Mouse (Mus musculus) hindbrain, embryonic 11.5 days (tissue): ENCODE measurements at regions not wholly inside any gene's neighbourhood (a gene's known extent, or its start where the extent isn't known, plus 50 kb on each side); places are given as distances from the start of the nearest gene placed in this dataset.

Source experiments
- ATAC-seq: fragments of 200-750 bp; cut with Nextera tagmentation; 2 replicates; pipeline ENCODE4 v1.8.0; 2017; ENCODE audit warnings: mild to moderate bottlenecking, moderate TSS enrichment, moderate library complexity; ENCODE audit not compliant: low FRiP score
- DNase-seq: peaks from one replicate; pipeline ENCODE4 v3.0.0-alpha.2; 2015; ENCODE audit warnings: low spot score
- H3K27ac ChIP-seq: fragments of 300-500 bp; sonication (generic); 2 replicates; pipeline ENCODE4 v1.5.1; 2014; ENCODE audit warnings: mild to moderate bottlenecking, low read depth, low read length
- H3K27me3 ChIP-seq: fragments of 300-500 bp; sonication (generic); 2 replicates; pipeline ENCODE4 v1.6.1; 2014; ENCODE audit warnings: mild to moderate bottlenecking, low read length, moderate library complexity, mixed read lengths; ENCODE audit not compliant: control insufficient read depth, insufficient read depth
- H3K36me3 ChIP-seq: fragments of 300-500 bp; sonication (generic); 2 replicates; pipeline ENCODE4 v1.6.1; 2014; ENCODE audit warnings: mild to moderate bottlenecking, low read length, moderate library complexity, mixed read lengths; ENCODE audit not compliant: control insufficient read depth, insufficient read depth
- H3K4me1 ChIP-seq: fragments of 300-500 bp; sonication (generic); replicated peaks from 2 replicates; pipeline ENCODE4 v1.6.1; 2014; ENCODE audit warnings: low read length, mixed read lengths; ENCODE audit not compliant: control insufficient read depth, insufficient read depth
- H3K4me2 ChIP-seq: fragments of 300-500 bp; sonication (generic); replicated peaks from 2 replicates; pipeline ENCODE4 v1.6.1; 2014; ENCODE audit warnings: mild to moderate bottlenecking, low read depth, low read length
- H3K4me3 ChIP-seq: fragments of 300-500 bp; sonication (generic); 2 replicates; pipeline ENCODE4 v1.5.1; 2014; ENCODE audit warnings: low read depth, low read length
- H3K9ac ChIP-seq: fragments of 300-500 bp; sonication (generic); 2 replicates; pipeline ENCODE4 v1.6.1; 2014; ENCODE audit warnings: low read depth, low read length
- H3K9me3 ChIP-seq: fragments of 300-500 bp; sonication (generic); 2 replicates; pipeline ENCODE4 v1.6.1; 2016; ENCODE audit warnings: low read length; ENCODE audit not compliant: control insufficient read depth
- WGBS: fragments of 180-500 bp; shearing (Covaris S2); extraction: QIAGEN DNeasy Blood & Tissue Kit; methylation state at CpG from one replicate; pipeline ENCODE4 v1.1.7; 2014; 5-methylcytosine and 5-hydroxymethylcytosine counted together

DNA sequence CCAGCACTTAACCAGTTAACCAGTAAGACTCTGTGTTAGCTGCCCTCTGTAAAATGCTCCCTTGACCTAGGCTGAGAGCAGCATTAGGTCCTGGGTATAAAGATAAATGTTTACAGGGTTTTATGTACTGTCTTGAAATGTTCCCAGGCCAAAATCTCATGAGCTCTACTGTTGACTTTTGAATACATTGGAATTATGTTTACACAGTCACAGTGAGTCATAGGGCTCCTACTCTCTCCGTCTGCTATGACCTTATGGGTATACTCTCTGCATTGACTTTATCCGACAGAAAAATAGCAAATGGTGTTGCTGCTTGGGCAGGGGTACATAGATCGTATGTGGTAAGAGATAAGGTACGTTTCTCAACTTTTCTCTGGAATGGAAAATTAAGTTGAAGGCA lies 596.8 kb upstream of the Zeb2 start:
- H3K4me1 ChIP-seq, result no peaks in the 10 kb centered on the region
- no peak overlapping the region for H3K9ac ChIP-seq
- no peaks in the 10 kb centered on the region for H3K36me3 ChIP-seq
- no peak overlapping the region for H3K27ac ChIP-seq
- DNase-seq, result no peak
- no peaks in the 10 kb centered on the region for H3K9me3 ChIP-seq
- no peak overlapping the region for H3K4me3 ChIP-seq
- H3K27me3 ChIP-seq, result no peaks in the 10 kb centered on the region
- WGBS, result 86% methylated on average over 4 of the region's 4 CpGs
- H3K4me2 ChIP-seq, result no peak overlapping the region
- no peak for ATAC-seq

DNA sequence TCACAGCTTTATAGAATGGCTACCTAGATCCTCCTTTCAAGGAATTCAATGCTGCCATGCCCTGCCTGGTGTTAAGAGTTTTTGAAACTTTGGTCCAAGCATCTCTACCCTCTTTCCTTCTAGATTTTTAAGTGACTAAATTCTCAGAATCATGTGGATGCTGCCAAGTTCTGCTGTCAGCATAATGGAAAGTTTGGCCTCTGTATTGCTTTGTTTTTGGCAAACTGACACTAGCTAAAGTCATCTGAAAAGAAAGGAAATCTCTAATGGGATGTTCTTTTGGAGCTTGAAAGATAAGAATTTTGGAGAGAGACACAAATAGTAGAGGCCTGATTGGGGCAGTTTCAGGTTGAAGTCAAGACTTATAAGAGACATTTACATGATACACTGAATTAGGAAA lies 589.8 kb upstream of the Zeb2 start:
- H3K4me1 ChIP-seq, result no peaks in the 10 kb centered on the region
- DNase-seq (no peak), ATAC-seq (no peak)
- H3K27me3 ChIP-seq, result no peaks in the 10 kb centered on the region
- no peaks in the 10 kb centered on the region for H3K9me3 ChIP-seq
- H3K4me3 ChIP-seq, result no peak overlapping the region
- H3K4me2 ChIP-seq, result no peak overlapping the region
- H3K9ac ChIP-seq, result no peak overlapping the region
- no peaks in the 10 kb centered on the region for H3K36me3 ChIP-seq
- no peak overlapping the region for H3K27ac ChIP-seq

DNA sequence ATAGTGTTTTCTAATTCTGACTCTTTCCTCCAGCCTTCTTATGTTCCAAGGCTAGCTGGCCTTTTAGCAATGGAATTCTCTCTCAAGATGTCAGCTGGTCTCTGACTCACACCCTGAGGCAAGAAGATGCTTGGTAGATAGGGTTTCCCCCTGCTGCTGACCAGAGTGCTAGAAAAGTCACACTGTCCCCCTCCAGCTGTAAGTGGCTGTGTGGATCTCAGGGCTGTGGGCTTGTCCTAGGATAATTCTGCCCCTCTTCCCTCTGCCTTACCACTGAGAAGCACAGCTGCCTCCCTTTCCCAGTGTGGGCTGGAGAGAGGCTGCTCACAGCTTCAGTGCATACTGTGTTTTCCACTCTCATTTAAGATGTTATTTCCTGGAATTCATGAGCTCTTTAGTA lies 585.3 kb upstream of the Zeb2 start:
- Histone ChIP-seq H3K9me3 (no peaks in the 10 kb centered on the region), H3K9ac (no peak overlapping the region), H3K4me1 (no peaks in the 10 kb centered on the region), H3K4me3 (no peak overlapping the region), H3K27ac (no peak overlapping the region), H3K36me3 (no peaks in the 10 kb centered on the region), H3K27me3 (no peaks in the 10 kb centered on the region), H3K4me2 (no peak overlapping the region)
- ATAC-seq, result no peak
- DNase-seq, result peak; percentile 8

DNA sequence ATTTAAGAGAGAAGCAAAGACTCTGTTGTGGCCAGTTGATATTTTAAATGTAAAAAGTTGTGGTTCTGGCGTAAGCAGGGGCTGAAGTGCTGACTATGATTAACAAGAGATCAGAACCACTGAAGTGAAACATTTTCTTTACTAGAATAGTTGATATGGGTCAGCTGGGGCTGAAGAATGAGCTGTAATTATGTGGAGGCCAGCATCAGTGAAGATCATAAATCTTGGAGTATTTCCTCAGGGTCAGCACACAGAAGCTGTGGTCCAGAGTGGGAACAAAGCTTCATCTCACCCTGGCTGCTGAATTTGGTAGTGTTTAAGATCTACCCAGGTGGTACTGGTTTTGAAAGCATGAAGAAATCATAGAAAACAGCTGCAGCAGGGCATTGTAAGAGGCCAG lies 583.4 kb upstream of the Zeb2 start:
- H3K4me3 ChIP-seq, result no peak overlapping the region
- DNase-seq (no peak), ATAC-seq (no peak)
- WGBS, result 85% methylated on average over 1 of the region's 1 CpGs
- H3K36me3 ChIP-seq, result no peaks in the 10 kb centered on the region
- H3K9me3 ChIP-seq, result no peaks in the 10 kb centered on the region
- no peak overlapping the region for H3K9ac ChIP-seq
- no peaks in the 10 kb centered on the region for H3K27me3 ChIP-seq
- H3K27ac ChIP-seq, result no peak overlapping the region
- no peak overlapping the region for H3K4me2 ChIP-seq
- H3K4me1 ChIP-seq, result no peaks in the 10 kb centered on the region

DNA sequence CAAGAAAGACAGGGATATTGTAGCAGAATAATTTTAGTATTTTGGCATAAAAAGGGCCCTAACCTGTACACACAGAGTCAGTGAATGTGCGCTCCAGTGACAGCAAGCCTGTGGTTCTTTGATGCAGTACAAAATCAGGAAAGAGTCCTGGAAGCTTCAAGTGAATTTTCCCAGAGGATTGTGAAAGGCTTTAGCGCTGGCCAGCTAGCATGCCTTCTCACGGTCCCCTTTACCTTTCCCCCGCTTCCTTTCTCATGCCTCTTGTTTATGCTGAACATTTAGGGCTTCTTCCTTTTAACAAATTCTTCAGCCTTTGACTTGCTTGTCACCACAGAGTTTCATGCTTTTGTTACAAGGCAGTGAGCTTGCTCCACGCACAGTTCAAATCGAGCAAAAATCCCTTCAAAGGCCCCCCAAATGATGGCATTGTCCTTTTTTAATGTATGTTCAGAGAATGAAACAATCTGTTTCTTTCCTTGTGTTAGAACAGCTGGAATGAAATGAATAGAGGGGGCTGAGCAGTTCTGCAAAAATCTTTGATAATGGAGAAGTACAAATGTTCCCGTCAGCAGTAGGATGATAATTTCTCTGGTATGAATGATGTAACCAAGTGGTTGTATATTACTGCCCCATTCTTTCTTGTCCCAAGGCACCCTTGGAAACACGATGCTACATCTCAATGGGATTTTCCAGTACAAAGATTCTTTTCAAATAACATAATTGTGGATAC lies 576.3 kb upstream of the Zeb2 start:
- H3K36me3 ChIP-seq, result no peaks in the 10 kb centered on the region
- H3K4me2 ChIP-seq, result no peak overlapping the region
- H3K9me3 ChIP-seq, result no peaks in the 10 kb centered on the region
- H3K4me3 ChIP-seq, result no peak overlapping the region
- WGBS, result 31% methylated on average over 8 of the region's 8 CpGs
- H3K9ac ChIP-seq, result no peak overlapping the region
- DNase-seq, result no peak
- H3K27me3 ChIP-seq, result no peaks in the 10 kb centered on the region
- H3K27ac ChIP-seq, result no peak overlapping the region
- no peak for ATAC-seq
- H3K4me1 ChIP-seq, result no peaks in the 10 kb centered on the region

DNA sequence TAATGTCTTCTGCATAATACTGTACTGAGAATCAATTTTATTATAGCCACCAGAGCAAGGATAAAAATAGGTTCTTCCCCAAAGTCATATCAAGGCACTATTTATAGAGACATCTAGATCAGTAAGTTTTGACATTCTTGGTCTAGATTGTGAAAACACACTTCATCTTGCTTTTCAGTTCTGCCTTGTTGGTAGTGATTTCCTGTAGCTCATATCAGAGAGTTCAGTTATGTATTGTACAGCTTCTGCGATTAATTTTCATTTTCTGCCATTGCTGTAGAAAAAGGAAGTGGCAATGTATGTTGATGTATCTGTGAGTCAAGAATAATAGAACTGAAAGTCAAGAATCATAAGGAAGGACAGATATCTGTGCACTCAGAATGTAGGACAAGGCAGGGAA lies 575.6 kb upstream of the Zeb2 start:
- H3K27me3 ChIP-seq, result no peaks in the 10 kb centered on the region
- ATAC-seq, result no peak
- no peak overlapping the region for H3K4me3 ChIP-seq
- no peak overlapping the region for H3K27ac ChIP-seq
- DNase-seq, result no peak
- H3K9me3 ChIP-seq, result no peaks in the 10 kb centered on the region
- no peaks in the 10 kb centered on the region for H3K36me3 ChIP-seq
- no peak overlapping the region for H3K4me2 ChIP-seq
- WGBS, result 89% methylated on average over 1 of the region's 1 CpGs
- no peak overlapping the region for H3K9ac ChIP-seq
- H3K4me1 ChIP-seq, result no peaks in the 10 kb centered on the region

DNA sequence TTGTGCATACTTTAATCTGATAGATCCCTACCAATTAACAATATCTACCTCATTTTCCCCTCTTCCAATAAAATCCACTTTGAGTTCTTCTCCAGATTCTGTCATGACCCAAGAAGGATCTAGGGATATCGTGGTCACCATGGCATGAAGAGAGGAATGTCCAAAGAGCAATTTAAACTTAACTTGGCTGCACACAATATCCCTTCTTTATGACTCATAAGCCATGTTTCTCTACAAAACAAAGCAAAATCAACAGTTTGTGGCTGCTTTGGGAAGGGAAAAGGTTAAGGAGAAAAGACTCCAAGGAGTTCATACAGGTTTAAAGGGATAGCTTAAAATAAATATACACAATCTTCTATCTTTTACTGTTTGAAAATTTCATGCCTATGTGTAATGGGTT lies 571.8 kb upstream of the Zeb2 start:
- H3K9me3 ChIP-seq, result no peaks in the 10 kb centered on the region
- no peak overlapping the region for H3K27ac ChIP-seq
- DNase-seq (no peak), ATAC-seq (no peak)
- H3K27me3 ChIP-seq, result no peaks in the 10 kb centered on the region
- H3K9ac ChIP-seq, result no peak overlapping the region
- no peaks in the 10 kb centered on the region for H3K4me1 ChIP-seq
- H3K4me2 ChIP-seq, result no peak overlapping the region
- 92% methylated on average over 1 of the region's 1 CpGs for WGBS
- no peak overlapping the region for H3K4me3 ChIP-seq
- H3K36me3 ChIP-seq, result no peaks in the 10 kb centered on the region

DNA sequence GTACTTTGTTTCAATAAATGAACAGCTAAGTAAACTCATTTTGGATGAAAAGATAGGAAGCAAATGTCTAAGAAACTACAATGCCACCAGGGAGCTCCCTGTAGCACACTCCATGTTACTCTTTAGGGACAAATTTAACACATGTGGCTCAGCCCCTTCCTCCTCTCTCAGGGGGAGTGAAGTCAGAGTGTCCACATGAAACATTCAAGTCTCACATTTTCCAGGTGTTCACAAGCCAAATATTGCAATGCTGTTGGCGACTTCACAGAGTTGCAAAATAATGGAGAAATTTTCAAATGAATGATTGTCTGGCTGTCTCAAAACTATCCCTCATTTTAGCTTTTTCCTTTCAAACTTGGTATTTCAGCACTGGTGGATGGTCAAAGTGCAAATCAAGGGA lies 564.1 kb upstream of the Zeb2 start:
- 85% methylated on average over 1 of the region's 1 CpGs for WGBS

DNA sequence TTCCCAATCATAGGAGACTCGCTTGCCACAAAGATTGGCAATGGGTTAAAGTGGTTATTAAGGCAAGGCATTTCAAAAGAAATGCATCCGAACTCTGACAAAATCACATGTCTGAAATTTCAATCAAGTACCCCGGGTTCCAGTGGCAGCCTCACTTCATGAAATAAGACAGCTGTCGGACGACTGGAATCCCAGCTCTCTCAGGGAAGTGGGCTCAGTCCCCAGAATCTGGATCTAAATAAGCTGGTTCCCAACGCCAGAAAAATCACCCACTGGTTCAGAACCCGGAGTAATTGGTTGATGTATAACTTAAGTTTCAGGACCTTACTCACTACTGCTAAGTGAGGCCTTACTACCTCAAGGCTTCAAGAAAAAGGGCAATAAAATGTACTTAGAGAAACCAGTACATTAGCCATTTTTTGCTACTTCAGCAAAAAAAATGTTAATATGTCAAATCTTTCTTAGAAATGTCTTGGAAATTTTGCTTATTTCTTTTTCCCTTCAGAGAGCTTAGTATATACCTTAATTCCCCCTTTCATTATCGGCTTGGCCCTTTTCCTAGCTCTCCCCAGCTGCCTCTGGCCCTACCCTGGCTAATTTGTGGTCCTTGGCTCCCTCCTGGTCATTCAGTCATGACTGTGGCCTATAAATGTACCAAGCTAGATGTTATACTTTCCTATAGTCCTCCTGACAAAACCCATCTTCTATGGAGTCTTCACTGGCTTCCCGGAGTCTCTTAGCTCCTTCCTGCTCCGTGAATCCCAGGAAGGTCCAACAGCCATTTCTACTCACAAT lies 562.1 kb upstream of the Zeb2 start:
- ATAC-seq (no peak), DNase-seq (no peak)
- no peak overlapping the region for H3K9ac ChIP-seq
- no peak overlapping the region for H3K27ac ChIP-seq
- H3K4me2 ChIP-seq, result no peak overlapping the region
- H3K9me3 ChIP-seq, result no peaks in the 10 kb centered on the region
- H3K4me3 ChIP-seq, result no peak overlapping the region
- WGBS, result 83% methylated on average over 10 of the region's 10 CpGs
- no peaks in the 10 kb centered on the region for H3K36me3 ChIP-seq
- H3K4me1 ChIP-seq, result no peaks in the 10 kb centered on the region
- no peaks in the 10 kb centered on the region for H3K27me3 ChIP-seq

More for the DNA sequence above, 564.1 kb upstream of the Zeb2 start:
- Histone ChIP-seq H3K9ac (no peak overlapping the region), H3K4me3 (no peak overlapping the region), H3K4me2 (no peak overlapping the region), H3K27me3 (no peaks in the 10 kb centered on the region), H3K27ac (no peak overlapping the region), H3K9me3 (no peaks in the 10 kb centered on the region), H3K4me1 (no peaks in the 10 kb centered on the region), H3K36me3 (no peaks in the 10 kb centered on the region)
- DNase-seq (no peak), ATAC-seq (no peak)
